Mouse (Mus musculus) testis, adult 2 months (tissue): Measurements from ENCODE around the gene Pcnx2.

Source experiments
- CTCF ChIP-seq: fragments of 200-500 bp; IDR thresholded peaks from 2 replicates; pipeline ENCODE4 v1.5.1; 2012; ENCODE audit warnings: low read depth, mild to moderate bottlenecking, inconsistent platforms, low read length, moderate library complexity; ENCODE audit not compliant: control insufficient read depth, insufficient read depth, insufficient replicate concordance
- POLR2A ChIP-seq: fragments of 200-500 bp; IDR thresholded peaks from 2 replicates; pipeline ENCODE4 v1.6.1; 2012; ENCODE audit warnings: low read depth, mild to moderate bottlenecking, inconsistent platforms, low read length, moderate library complexity; ENCODE audit not compliant: control insufficient read depth

DNA sequence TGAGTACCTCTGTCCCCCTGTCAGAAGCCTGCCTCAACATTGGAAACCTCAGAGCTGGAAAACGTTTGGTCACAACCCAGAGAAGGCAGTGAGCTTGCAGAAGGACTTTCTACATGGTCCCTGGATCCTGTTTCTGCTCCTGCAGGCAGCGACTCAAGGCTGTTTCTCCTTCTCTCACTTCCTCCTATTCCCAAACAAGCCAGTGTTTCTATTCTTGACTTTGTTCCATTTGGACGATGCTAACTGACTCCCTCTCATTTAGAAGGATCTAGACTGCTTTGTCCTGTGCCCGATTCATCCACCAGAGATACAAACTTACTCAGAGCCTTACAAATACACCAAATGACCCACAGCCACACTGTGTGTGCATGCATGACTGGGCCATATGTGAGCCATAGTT is 48.9 kb downstream of the Pcnx2 start:
- TF ChIP-seq CTCF (no peak), POLR2A (no peak)
